Comparison of ENCODE assay signal across 8 mouse cellular contexts in genomic region chr7:98361063-98361652, GRCm38 (mm10). TPM values are rescaled to one million over a fixed set of nuclear protein-coding genes. Genes with fewer than 3 reads are reported as not detected.
DNase-seq lines count a peak whose midpoint lies in the region; ATAC-seq and TF ChIP-seq lines count a peak whose summit lies in the region.

TSS of gene Tsku (minus strand) at chr7:98361328.

- peak; percentile 98 for DNase-seq in ZHBTc4 (ENCODE audit: low read depth, low spot score)
- peak; percentile 73 to 83 for DNase-seq in gastrocnemius, adult 8-10 months (ENCODE audit: low spot score in 2 of 2)
- peak; percentile 98 for DNase-seq in hindbrain, postnatal 0 days (ENCODE audit: low spot score)
- peak; percentile 53 to 62 for DNase-seq in left cerebral cortex, adult 8-10 months (ENCODE audit: low spot score in 2 of 2)
- peak; percentile 84 for DNase-seq in right cerebral cortex, postnatal 14 days
- DNase-seq in yolk sac, embryonic 10.5 days (ENCODE audit: low spot score) = peak; percentile 96

- H3K4me3 ChIP-seq in hindbrain, postnatal 0 days (ENCODE audit: low read length) = peak within 1 kb of the TSS; percentile 81
- H3K4me3 ChIP-seq in macrophage (ENCODE audit: inconsistent target) = peak within 1 kb of the TSS; percentile 37

- peaks cover 9% of the 10 kb centered on the region for H3K4me1 ChIP-seq in hindbrain, postnatal 0 days (ENCODE audit: insufficient read depth, low read length)

- H3K4me2 ChIP-seq in hindbrain, postnatal 0 days (ENCODE audit: low read depth, low read length) = peak within 1 kb of the TSS; percentile 95

- no peaks in the 10 kb centered on the region for H3K9me3 ChIP-seq in hindbrain, postnatal 0 days (ENCODE audit: low read length)

- no peaks in the 10 kb centered on the region for H3K79me2 ChIP-seq in macrophage (ENCODE audit: inconsistent target)

- no peaks in the 10 kb centered on the region for H3K27me3 ChIP-seq in hindbrain, postnatal 0 days (ENCODE audit: insufficient read depth, low read length)

- WGBS in hindbrain, postnatal 0 days = 1% methylated on average over 51 of the region's 52 CpGs
- WGBS in macrophage (ENCODE audit: missing documents) = under 1% methylated on average over 43 of the region's 52 CpGs

- ATAC-seq in common myeloid progenitor, adult 5-6 weeks (replicated peaks; ENCODE audit: low read depth, poor library complexity, severe bottlenecking) = peak; percentile 35
- peak; percentile 90 for ATAC-seq in hindbrain, postnatal 0 days

- H3K9ac ChIP-seq in hindbrain, postnatal 0 days (replicated peaks; ENCODE audit: low read length) = peak within 1 kb of the TSS; percentile 78

- no peaks in the 10 kb centered on the region for H3K36me3 ChIP-seq in hindbrain, postnatal 0 days (ENCODE audit: insufficient read depth, low read length)
- H3K36me3 ChIP-seq in macrophage (ENCODE audit: inconsistent target) = no peaks in the 10 kb centered on the region

- peak within 1 kb of the TSS; percentile 91 for H3K27ac ChIP-seq in hindbrain, postnatal 0 days
- peak within 1 kb of the TSS; percentile 59 for H3K27ac ChIP-seq in macrophage

- TF ChIP-seq CTCF in hindbrain, postnatal 0 days (IDR thresholded peaks at IDR 0.05; ENCODE audit: low read depth) = no peak; the same call in 1 of the 2 replicates

RNA-seq across cellular contexts. Expression of gene Tsku, which starts in this region (rescaled TPM):
- not detected in 2 replicates for total RNA-seq in common myeloid progenitor, adult 5-6 weeks (2017)
- total RNA-seq in gastrocnemius, adult 8-10 months (2022) = 1 to 10 TPM in 2 of 4 experiments, under 1 TPM in 2; 0.73 to 1.9 (median 1.1) TPM
- 37.6 and 48.8 TPM in 2 replicates for total RNA-seq in hindbrain, postnatal 0 days (2014; rRNA removed)
- polyA plus RNA-seq in hindbrain, postnatal 0 days (2015; fragmentation: Nextera tagmentation; extraction: Ambion mirVana) = 9.4 and 11.1 TPM in 2 replicates
- 1 to 10 TPM; 2.4 to 4.2 (median 2.9) TPM for total RNA-seq in left cerebral cortex, adult 8-10 months (2022)
- 1 to 10 TPM in 21 of 26 experiments, under 1 TPM in 5; 0.33 to 8.1 (median 2.2) TPM for total RNA-seq in macrophage (2018; cell fraction: chromatin; rRNA removed)
- total RNA-seq in macrophage (2018; cell fraction: cytosol; rRNA removed) = 1 to 10 TPM; 2.4 to 8.5 (median 5.0) TPM
- 1 to 10 TPM; 2.2 to 9.8 (median 4.5) TPM for total RNA-seq in macrophage (2018; cell fraction: nucleus; rRNA removed)
- 3.6 to 10.4 TPM (median 4.7 TPM) in 3 replicates for polyA plus RNA-seq in macrophage (2018)

Comparison
In these comparisons a context has a peak if more than half of its experiments do, and no peak if none do; other contexts are left out.
1. Peak in every context shown above with its lines: DNase-seq, ATAC-seq, H3K4me3 ChIP-seq and H3K27ac ChIP-seq.
2. Peak in ATAC-seq in common myeloid progenitor, adult 5-6 weeks; RNA of the gene not detected or under 1 TPM.